Mouse (Mus musculus) hindbrain, embryonic 14.5 days (tissue): ENCODE data around the gene Prss46. TPM values are rescaled to one million over a fixed set of nuclear protein-coding genes. Genes with fewer than 3 reads are reported as not detected.

Experiments
- ATAC-seq: fragments of 200-750 bp; cut with Nextera tagmentation; 2 replicates; pipeline ENCODE4 v1.8.0; 2017; ENCODE audit warnings: moderate number of reproducible peaks, mild to moderate bottlenecking, moderate TSS enrichment, moderate library complexity; ENCODE audit not compliant: low FRiP score
- DNase-seq: peaks from one replicate; pipeline ENCODE4 v3.0.0-alpha.2; 2015; ENCODE audit warnings: low spot score
- H3K27ac ChIP-seq: fragments of 300-500 bp; sonication (generic); 2 replicates; pipeline ENCODE4 v1.5.1; 2014; ENCODE audit warnings: mild to moderate bottlenecking, moderate library complexity
- H3K27me3 ChIP-seq: fragments of 300-500 bp; sonication (generic); 2 replicates; pipeline ENCODE4 v1.6.1; 2014; ENCODE audit warnings: mild to moderate bottlenecking, low read length, mixed read lengths; ENCODE audit not compliant: control insufficient read depth, insufficient read depth
- H3K36me3 ChIP-seq: fragments of 300-500 bp; sonication (generic); replicated peaks from 2 replicates; pipeline ENCODE4 v1.6.1; 2014; ENCODE audit not compliant: control insufficient read depth, insufficient read depth
- H3K4me1 ChIP-seq: fragments of 300-500 bp; sonication (generic); replicated peaks from 2 replicates; pipeline ENCODE4 v1.6.1; 2014; ENCODE audit warnings: antibody characterized with exemption, low read length, mixed read lengths; ENCODE audit not compliant: control insufficient read depth, insufficient read depth
- H3K4me2 ChIP-seq: fragments of 300-500 bp; sonication (generic); replicated peaks from 2 replicates; pipeline ENCODE4 v1.6.1; 2014; ENCODE audit warnings: mild to moderate bottlenecking, moderate library complexity
- H3K4me3 ChIP-seq: fragments of 300-500 bp; sonication (generic); replicated peaks from 2 replicates; pipeline ENCODE4 v1.5.1; 2014; ENCODE audit warnings: mild to moderate bottlenecking, low read length
- H3K9ac ChIP-seq: fragments of 300-500 bp; sonication (generic); 2 replicates; pipeline ENCODE4 v1.6.1; 2014
- H3K9me3 ChIP-seq: fragments of 300-500 bp; sonication (generic); 2 replicates; pipeline ENCODE4 v1.6.1; 2016; ENCODE audit warnings: low read length; ENCODE audit not compliant: control insufficient read depth
- WGBS: fragments of 180-500 bp; shearing (Covaris S2); extraction: QIAGEN DNeasy Blood & Tissue Kit; methylation state at CpG from one replicate; pipeline ENCODE4 v1.1.7; 2014; 5-methylcytosine and 5-hydroxymethylcytosine counted together
- polyA plus RNA-seq: library from polyadenylated mRNA; unstranded; fragments of >200 nt; fragmentation: Nextera tagmentation; extraction: Ambion mirVana; gene quantifications from 2 replicates; pipeline ENCODE4 v1.2.1, GENCODE M21; 2014

Prss46 gene
- polyA plus RNA-seq, 1 experiment from 2014 or later = not detected

DNA sequence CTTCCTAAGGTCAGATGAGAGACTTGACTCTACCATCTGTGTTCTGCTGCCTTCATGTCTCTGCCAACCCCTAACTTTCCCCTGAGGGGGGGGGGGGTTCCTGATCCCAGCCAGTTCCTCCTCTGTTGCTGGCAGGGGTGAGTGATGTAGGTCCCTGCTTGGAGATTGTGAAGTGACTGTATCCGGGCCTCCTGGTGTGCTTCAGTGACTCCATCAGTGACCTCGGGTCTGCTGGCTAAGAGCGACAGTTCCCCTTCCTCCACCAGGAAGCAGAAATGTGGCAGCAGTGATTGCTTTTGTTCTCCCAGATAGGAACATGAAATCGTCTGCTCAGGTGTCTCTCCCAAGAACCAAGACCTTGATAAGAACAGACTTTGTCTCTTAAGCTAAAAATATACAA, 12.6 kb downstream of the Prss46 start:
- DNase-seq (no peak), ATAC-seq (no peak)
- Histone ChIP-seq H3K27me3 (peaks cover 11% of the 10 kb centered on the region; the same call in 1 of the 2 replicates), H3K27ac (no peak overlapping the region), H3K4me3 (no peak overlapping the region), H3K9me3 (no peaks in the 10 kb centered on the region), H3K4me2 (no peak overlapping the region), H3K4me1 (peaks cover 7% of the 10 kb centered on the region; the same call in 1 of the 2 replicates), H3K36me3 (no peaks in the 10 kb centered on the region), H3K9ac (no peak overlapping the region)
- WGBS = 64% methylated on average over 4 of the region's 4 CpGs

DNA sequence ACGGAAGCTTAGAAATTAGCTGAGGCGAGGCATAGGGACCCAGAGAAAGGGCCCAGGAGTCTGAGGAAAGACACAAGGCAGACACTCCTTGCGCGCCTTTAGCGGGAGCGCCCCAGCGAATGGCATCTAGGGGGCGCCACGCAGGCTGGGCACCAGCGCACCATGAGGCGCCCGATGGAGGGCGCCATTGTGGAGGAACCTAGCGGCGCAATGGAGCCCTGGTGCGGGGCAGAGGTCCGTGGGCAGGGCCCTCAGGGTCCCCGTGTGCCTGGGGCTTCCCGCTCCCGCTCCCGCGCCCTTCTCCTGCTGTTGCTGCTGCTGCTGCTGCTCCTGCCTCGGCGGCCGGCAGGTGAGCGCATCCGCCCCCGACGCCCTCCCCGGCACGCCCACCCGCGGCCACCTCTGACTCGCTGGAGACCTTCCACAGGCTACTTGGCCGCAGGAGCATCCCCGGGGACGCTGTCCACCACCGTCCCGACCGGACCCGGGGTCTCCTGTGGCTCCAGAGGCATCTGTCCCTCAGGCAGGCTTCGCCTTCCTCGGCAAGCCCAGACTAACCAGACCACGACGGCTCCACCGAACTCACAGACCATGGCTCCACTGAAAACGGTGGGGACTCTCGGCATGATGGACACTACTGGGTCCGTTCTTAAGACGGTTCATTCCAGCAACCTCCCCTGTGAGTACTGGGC, 13.6 kb downstream of the Prss46 start, which contains the start of gene Prss50:
TSS of gene Prss50 (plus strand) at position 187 of the 692 bp plus-strand sequence.
- Histone ChIP-seq H3K36me3 (no peaks in the 10 kb centered on the region), H3K27ac (no peak within 1 kb of the TSS), H3K4me1 (peaks cover 7% of the 10 kb centered on the region; the same call in 1 of the 2 replicates), H3K4me2 (peak within 1 kb of the TSS; percentile 47), H3K9ac (peak within 1 kb of the TSS; percentile 42; the same call in 1 of the 2 replicates), H3K27me3 (peaks cover 11% of the 10 kb centered on the region; the same call in 1 of the 2 replicates), H3K4me3 (peak within 1 kb of the TSS; percentile 18), H3K9me3 (no peaks in the 10 kb centered on the region)
- ATAC-seq = no peak
- WGBS = 9% methylated on average over 43 of the region's 50 CpGs
- DNase-seq = no peak

DNA sequence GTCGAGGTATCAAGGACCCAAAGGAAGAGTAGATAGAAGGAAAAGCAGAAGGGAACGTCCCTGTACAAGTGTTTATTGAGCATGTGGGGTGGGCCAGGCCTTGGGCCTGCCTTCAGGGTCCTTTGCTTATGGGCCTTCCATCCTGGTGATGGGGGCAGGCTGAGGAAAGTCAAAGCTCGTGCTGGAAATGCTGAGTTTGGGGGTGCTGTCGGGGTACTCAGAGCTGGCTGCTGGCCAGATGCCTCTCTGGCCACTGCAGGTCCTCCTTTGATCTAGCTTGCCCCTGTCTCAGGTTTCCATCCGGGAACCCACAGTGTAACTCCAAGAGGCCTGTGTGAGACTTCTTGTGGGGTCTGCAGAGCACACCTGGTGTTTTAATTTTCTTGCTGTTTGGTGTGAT, 14.2 kb downstream of the Prss46 start:
- DNase-seq = no peak
- 67% methylated on average over 5 of the region's 5 CpGs for WGBS
- Histone ChIP-seq H3K9me3 (no peaks in the 10 kb centered on the region), H3K4me3 (no peak overlapping the region), H3K4me1 (peaks cover 7% of the 10 kb centered on the region; the same call in 1 of the 2 replicates), H3K9ac (no peak overlapping the region), H3K27me3 (peaks cover 11% of the 10 kb centered on the region; the same call in 1 of the 2 replicates), H3K36me3 (no peaks in the 10 kb centered on the region), H3K27ac (no peak overlapping the region), H3K4me2 (no peak overlapping the region)
- no peak for ATAC-seq

DNA sequence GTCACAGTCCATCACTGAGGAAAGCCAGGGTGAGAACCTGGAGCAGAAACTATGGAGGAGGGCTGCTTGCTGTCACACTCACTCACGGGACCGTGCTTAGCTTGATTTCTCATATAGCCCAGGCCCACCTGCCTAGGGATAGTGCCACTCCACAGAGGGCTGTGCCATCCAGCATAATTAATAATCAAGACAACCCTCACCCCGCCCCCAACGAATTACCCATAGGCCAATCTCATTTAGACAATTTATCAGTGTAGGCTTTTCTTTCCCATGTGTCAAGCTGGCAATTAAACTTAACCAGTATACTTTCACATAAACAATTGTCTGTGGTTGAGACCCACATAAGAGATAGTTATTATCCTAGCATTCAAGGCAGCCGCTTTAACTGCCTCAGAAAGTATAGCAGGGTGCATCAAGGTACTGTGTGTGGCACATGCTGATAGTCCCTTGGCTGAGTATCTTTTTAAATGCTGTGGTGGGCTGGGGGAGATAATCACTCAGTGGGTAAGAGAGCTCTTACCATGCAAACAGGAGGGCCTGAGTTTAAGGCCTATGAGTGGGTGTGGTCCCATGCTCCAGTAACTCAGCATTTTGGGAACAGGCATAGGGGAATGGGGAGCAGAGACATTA, 14.8 kb downstream of the Prss46 start:
- no peak for ATAC-seq
- Histone ChIP-seq H3K9ac (no peak overlapping the region), H3K4me3 (no peak overlapping the region), H3K27ac (no peak overlapping the region), H3K27me3 (peaks cover 11% of the 10 kb centered on the region; the same call in 1 of the 2 replicates), H3K9me3 (no peaks in the 10 kb centered on the region), H3K4me1 (peaks cover 7% of the 10 kb centered on the region; the same call in 1 of the 2 replicates), H3K36me3 (no peaks in the 10 kb centered on the region), H3K4me2 (no peak overlapping the region)
- DNase-seq = no peak
- 82% methylated on average over 5 of the region's 5 CpGs for WGBS

DNA sequence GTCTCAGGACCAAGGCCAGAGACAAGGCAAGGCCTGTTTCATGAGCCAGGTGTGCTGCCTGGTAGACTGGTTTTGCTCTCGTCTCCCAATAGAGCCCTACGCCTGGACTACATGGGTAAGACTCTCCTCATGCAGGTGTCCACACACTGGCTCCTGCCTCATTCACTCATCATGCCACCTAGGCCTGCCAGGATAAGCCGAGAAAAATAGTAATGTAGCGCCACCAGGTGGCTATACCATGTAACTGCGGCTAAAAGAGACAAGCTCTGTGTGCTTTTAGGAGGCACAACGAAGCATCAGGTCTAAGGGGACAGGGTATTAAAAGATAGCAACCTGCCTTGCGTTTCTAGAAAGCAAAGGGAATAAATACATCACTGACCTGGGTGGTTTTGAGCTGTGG, 26.7 kb downstream of the Prss46 start:
- peaks cover 17% of the 10 kb centered on the region for H3K4me1 ChIP-seq
- no peaks in the 10 kb centered on the region for H3K9me3 ChIP-seq
- no peak overlapping the region for H3K9ac ChIP-seq
- ATAC-seq = no peak
- WGBS = 16% methylated on average over 7 of the region's 7 CpGs
- no peaks in the 10 kb centered on the region; the same call in 1 of the 2 replicates for H3K27me3 ChIP-seq
- no peak overlapping the region for H3K27ac ChIP-seq
- H3K4me3 ChIP-seq = no peak overlapping the region
- peak; percentile 67 for DNase-seq
- H3K4me2 ChIP-seq = no peak overlapping the region
- H3K36me3 ChIP-seq = no peaks in the 10 kb centered on the region

DNA sequence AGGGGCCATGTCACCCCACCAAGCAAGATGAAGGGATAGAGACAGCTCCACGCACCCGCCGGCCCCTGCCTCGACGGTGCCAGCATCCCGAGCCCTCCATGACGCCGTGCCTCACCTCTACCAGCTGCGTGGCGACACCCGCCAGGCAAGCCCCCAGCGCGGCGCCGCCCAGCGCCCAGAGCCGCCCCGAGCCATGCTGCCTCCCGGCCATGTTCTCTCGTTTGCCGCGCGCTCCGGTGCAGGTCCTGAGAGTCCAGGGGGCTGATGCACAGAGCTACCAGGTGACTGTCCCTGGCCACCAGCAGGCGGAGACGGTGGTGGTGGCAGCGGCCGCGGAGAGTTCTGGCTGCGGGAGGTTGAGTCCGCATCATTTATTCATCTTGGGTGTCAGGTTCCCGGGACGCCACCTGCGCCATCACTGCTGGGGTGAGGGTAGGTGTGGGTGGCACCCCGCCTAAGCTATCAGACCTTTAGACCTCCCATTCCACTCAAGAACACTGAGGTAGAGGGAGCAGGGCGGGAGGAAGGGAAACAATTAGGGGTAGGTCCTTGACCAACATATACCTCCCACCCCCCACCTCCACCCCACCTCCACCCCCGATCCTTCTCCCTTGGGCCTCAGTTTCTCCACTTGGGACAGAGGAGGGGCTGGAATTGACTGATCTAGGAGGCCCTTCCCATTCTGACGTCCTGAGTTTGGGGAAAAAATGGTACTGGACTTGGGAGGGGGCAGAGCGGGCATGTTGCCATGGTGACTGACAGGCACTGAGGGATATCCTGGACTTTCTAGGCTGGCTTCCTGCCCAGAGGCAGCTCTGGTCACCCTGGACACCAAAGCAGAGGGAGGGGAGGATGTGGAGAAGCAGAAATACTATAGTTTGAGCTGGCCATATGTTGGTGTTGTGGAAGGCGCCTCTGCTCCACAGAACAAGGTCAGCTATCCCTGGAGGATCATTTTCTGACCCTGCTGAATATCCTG, 29.7 kb downstream of the Prss46 start:
- H3K4me2 ChIP-seq = peak overlapping the region; percentile 58

DNA sequence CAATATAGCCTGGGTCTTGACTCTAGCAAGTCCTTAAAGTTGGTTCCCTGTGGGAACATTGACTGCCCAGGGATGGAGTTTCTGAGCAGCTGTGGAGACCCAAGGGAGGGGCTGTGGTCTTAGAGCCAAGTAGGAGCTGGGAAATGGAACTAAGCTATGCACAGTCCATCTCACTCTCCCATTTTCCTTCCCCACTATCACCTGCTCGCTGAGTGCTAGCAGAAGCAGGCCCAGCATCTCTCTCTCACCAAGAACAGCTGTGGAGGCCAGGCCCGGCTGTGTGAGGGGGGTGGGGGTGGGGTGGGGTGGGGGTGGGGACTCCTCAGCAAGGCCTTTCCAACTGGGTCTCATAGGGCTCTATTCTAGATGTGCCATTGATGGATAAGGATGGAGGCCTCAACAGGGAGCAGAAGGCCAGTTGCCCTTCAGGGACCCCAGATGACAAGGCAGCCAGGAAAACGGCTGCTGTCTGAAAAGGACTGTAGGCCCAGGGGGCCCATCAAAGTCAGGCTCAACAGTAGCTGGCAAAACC, 30.4 kb downstream of the Prss46 start:
- H3K36me3 ChIP-seq = no peaks in the 10 kb centered on the region
- H3K4me1 ChIP-seq = peaks cover 18% of the 10 kb centered on the region
- peak overlapping the region; percentile 58 for H3K4me2 ChIP-seq
- DNase-seq (peak; percentile 44), ATAC-seq (peak; percentile 53; the same call in 1 of the 2 replicates)
- peak overlapping the region; percentile 61 for H3K27ac ChIP-seq
- no peak overlapping the region for H3K4me3 ChIP-seq
- no peaks in the 10 kb centered on the region for H3K9me3 ChIP-seq
- peaks cover 12% of the 10 kb centered on the region for H3K27me3 ChIP-seq
- no peak overlapping the region for H3K9ac ChIP-seq
- 6% methylated on average over 3 of the region's 3 CpGs for WGBS

More for the DNA sequence above, 29.7 kb downstream of the Prss46 start:
- Histone ChIP-seq H3K4me1 (peaks cover 17% of the 10 kb centered on the region), H3K36me3 (no peaks in the 10 kb centered on the region), H3K4me3 (peak overlapping the region; percentile 31), H3K27ac (peak overlapping the region; percentile 61), H3K9ac (peak overlapping the region; percentile 55), H3K9me3 (no peaks in the 10 kb centered on the region), H3K27me3 (peaks cover 4% of the 10 kb centered on the region)
- WGBS = 5% methylated on average over 39 of the region's 40 CpGs
- peak; percentile 69 for ATAC-seq
- peak; percentile 76 for DNase-seq

DNA sequence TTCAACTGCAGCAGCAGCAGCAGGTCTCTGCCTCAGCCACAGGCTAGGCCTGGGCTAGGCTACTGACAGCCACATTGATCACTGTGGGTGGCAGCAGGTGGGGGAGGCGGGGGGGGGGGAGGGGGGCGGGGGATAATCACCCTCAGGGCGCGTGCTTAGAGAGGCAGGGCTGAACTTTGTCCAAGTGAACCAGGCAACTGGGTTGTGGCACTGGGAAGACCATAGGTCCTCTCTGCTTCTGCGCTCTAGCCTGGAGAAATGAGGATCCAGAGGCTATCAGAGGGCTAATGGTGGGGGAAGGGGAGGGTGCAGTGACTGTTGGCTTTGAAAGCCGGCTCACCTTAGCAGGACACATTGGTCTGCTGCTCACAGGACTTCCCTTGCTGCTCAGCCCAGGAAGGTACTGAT, 31.0 kb downstream of the Prss46 start:
- H3K9ac ChIP-seq = no peak overlapping the region
- ATAC-seq = peak; percentile 28; the same call in 1 of the 2 replicates
- H3K4me1 ChIP-seq = peaks cover 24% of the 10 kb centered on the region
- H3K4me2 ChIP-seq = no peak overlapping the region
- H3K4me3 ChIP-seq = no peak overlapping the region
- 0 out of 2 replicates have a peak overlapping the region, but pooled peaks have one; percentile 61 for H3K27ac ChIP-seq
- peaks cover 18% of the 10 kb centered on the region for H3K27me3 ChIP-seq
- H3K36me3 ChIP-seq = no peaks in the 10 kb centered on the region
- no peaks in the 10 kb centered on the region for H3K9me3 ChIP-seq
- 29% methylated on average over 2 of the region's 6 CpGs for WGBS
- no peak for DNase-seq
